Mouse (Mus musculus) bone marrow macrophage, adult 2 months (primary cell): ENCODE measurements at regions not wholly inside any gene's neighbourhood (a gene's known extent, or its start where the extent isn't known, plus 50 kb on each side); places are given as distances from the start of the nearest gene placed in this dataset.

Source experiments
- CTCF ChIP-seq: IDR thresholded peaks from 2 replicates; pipeline ENCODE4 v1.5.1; 2012; ENCODE audit warnings: low read depth, mild to moderate bottlenecking, low read length, moderate library complexity
- POLR2A ChIP-seq: IDR thresholded peaks from 2 replicates; pipeline ENCODE4 v1.6.1; 2012; ENCODE audit warnings: mild to moderate bottlenecking, low read depth, low read length, borderline replicate concordance

- TF ChIP-seq POLR2A: no peak
- no peak for TF ChIP-seq CTCF
These were observed 768.0 kb downstream of the Defb40 start for GRCm38 (mm10) chr8:18210067-18210466.
